9 mouse cellular contexts compared by ENCODE assay signal in genomic region chr14:103345486-103345857, GRCm38 (mm10). TPM values are rescaled to one million over a fixed set of nuclear protein-coding genes. Genes with fewer than 3 reads are reported as not detected.
DNase-seq lines count a peak whose midpoint lies in the region; ATAC-seq and TF ChIP-seq lines count a peak whose summit lies in the region.
"Had no signal": no experiment of that assay in that cellular context is flagged by ENCODE, and none has a peak within 500 bp of the region (broad histone marks: within the 10 kb centered on the region; RNA-seq: fewer than 3 reads in every experiment).

No protein-coding gene starts in this region.

- WGBS in forebrain, embryonic 14.5 days = 3% methylated on average over 6 of the region's 6 CpGs
- 2% methylated on average over 6 of the region's 6 CpGs for WGBS in limb, embryonic 12.5 days
- 2% methylated on average over 6 of the region's 6 CpGs for WGBS in stomach, embryonic 15.5 days

- ATAC-seq in forebrain, embryonic 14.5 days = no peak
- no peak for ATAC-seq in limb, embryonic 12.5 days (ENCODE audit: insufficient number of reproducible peaks, insufficient read depth, low FRiP score, low TSS enrichment, low read depth)
- ATAC-seq in stomach, embryonic 15.5 days (ENCODE audit: insufficient read depth, low FRiP score, low read depth) = no peak

- H3K4me2 ChIP-seq in forebrain, embryonic 14.5 days (ENCODE audit: low read length) = peak overlapping the region; percentile 57
- H3K4me2 ChIP-seq in limb, embryonic 12.5 days = peak overlapping the region; percentile 75
- H3K4me2 ChIP-seq in stomach, embryonic 15.5 days = peak overlapping the region; percentile 79

- H3K27me3 ChIP-seq in ES-Bruce4 (ENCODE audit: control insufficient read depth, insufficient read depth, low read length, poor library complexity, severe bottlenecking) = no peaks in the 10 kb centered on the region
- H3K27me3 ChIP-seq in forebrain, embryonic 14.5 days (replicated peaks; ENCODE audit: control insufficient read depth, insufficient read depth, low read length) = no peaks in the 10 kb centered on the region
- no peaks in the 10 kb centered on the region for H3K27me3 ChIP-seq in limb, embryonic 12.5 days
- no peaks in the 10 kb centered on the region for H3K27me3 ChIP-seq in stomach, embryonic 15.5 days (replicated peaks)
- H3K27me3 ChIP-seq: Patski had no signal

- no peak for TF ChIP-seq CTCF in gastrocnemius, adult 2 months (IDR thresholded peaks at IDR 0.05)
- no peak for TF ChIP-seq CTCF in ES-Bruce4 (IDR thresholded peaks at IDR 0.05; ENCODE audit: low read depth, low read length)

- TF ChIP-seq POLR2A in ES-Bruce4 (IDR thresholded peaks at IDR 0.05; ENCODE audit: insufficient read depth, low read length) = no peak

- peak overlapping the region; percentile 68; the same call in 1 of the 2 replicates for H3K9ac ChIP-seq in ES-Bruce4 (ENCODE audit: low read depth, poor library complexity, severe bottlenecking)
- peak overlapping the region; percentile 84 for H3K9ac ChIP-seq in forebrain, embryonic 14.5 days (ENCODE audit: low read length)
- peak overlapping the region; percentile 82 for H3K9ac ChIP-seq in limb, embryonic 12.5 days (replicated peaks)
- H3K9ac ChIP-seq in stomach, embryonic 15.5 days = peak overlapping the region; percentile 71; the same call in 1 of the 2 replicates

- no peaks in the 10 kb centered on the region for H3K9me3 ChIP-seq in ES-Bruce4 (replicated peaks; ENCODE audit: control insufficient read depth, insufficient read depth, low read length, poor library complexity, severe bottlenecking)
- H3K9me3 ChIP-seq in forebrain, embryonic 14.5 days (replicated peaks; ENCODE audit: control insufficient read depth, low read length) = no peaks in the 10 kb centered on the region
- H3K9me3 ChIP-seq in limb, embryonic 12.5 days = no peaks in the 10 kb centered on the region
- H3K9me3 ChIP-seq in stomach, embryonic 15.5 days = no peaks in the 10 kb centered on the region

- H3K36me3 ChIP-seq in ES-Bruce4 (ENCODE audit: control insufficient read depth, insufficient read depth, low read length, poor library complexity, severe bottlenecking) = no peaks in the 10 kb centered on the region
- H3K36me3 ChIP-seq in forebrain, embryonic 14.5 days (ENCODE audit: control insufficient read depth, insufficient read depth, low read length) = no peaks in the 10 kb centered on the region
- H3K36me3 ChIP-seq in limb, embryonic 12.5 days = no peaks in the 10 kb centered on the region
- no peaks in the 10 kb centered on the region for H3K36me3 ChIP-seq in stomach, embryonic 15.5 days

- no peaks in the 10 kb centered on the region for H3K4me1 ChIP-seq in ES-Bruce4 (ENCODE audit: control insufficient read depth, insufficient read depth, low read length)
- H3K4me1 ChIP-seq in forebrain, embryonic 14.5 days (ENCODE audit: control insufficient read depth, insufficient read depth, low read length) = peaks cover 11% of the 10 kb centered on the region
- peaks cover 10% of the 10 kb centered on the region for H3K4me1 ChIP-seq in limb, embryonic 12.5 days (replicated peaks)
- peaks cover 13% of the 10 kb centered on the region for H3K4me1 ChIP-seq in stomach, embryonic 15.5 days

- peak overlapping the region; percentile 91 for H3K4me3 ChIP-seq in gastrocnemius, adult 2 months
- H3K4me3 ChIP-seq in ES-Bruce4 (ENCODE audit: low read depth, low read length) = peak overlapping the region; percentile 88
- peak overlapping the region; percentile 82 for H3K4me3 ChIP-seq in forebrain, embryonic 14.5 days (ENCODE audit: low read depth, low read length)
- H3K4me3 ChIP-seq in limb, embryonic 12.5 days (replicated peaks) = peak overlapping the region; percentile 82
- peak overlapping the region; percentile 85 for H3K4me3 ChIP-seq in stomach, embryonic 15.5 days (replicated peaks)

- intact Hi-C loops in gastrocnemius, adult 2 months (cut with DNase I) = loop anchor here (5.0 kb wide), 2 partner anchors 87 to 243 kb away; no protein-coding TSS in a partner anchor
- intact Hi-C loops in left cerebral cortex, postnatal 14 days (cut with DNase I) = loop anchor here (5.0 kb wide), 1 partner anchor 127 kb away; no protein-coding TSS in a partner anchor

- no peak for DNase-seq in gastrocnemius, adult 2 months
- DNase-seq in gastrocnemius, adult 18-20 months (ENCODE audit: low spot score) = no peak
- DNase-seq in forebrain, embryonic 14.5 days (ENCODE audit: low spot score) = peak; percentile 6
- DNase-seq in ovary, postnatal 36 days (ENCODE audit: low spot score) = no peak
- DNase-seq in left cerebral cortex, postnatal 14 days (ENCODE audit: low spot score in 2 of 2) = no peak

- no peak for TF ChIP-seq EP300 in ES-Bruce4 (IDR thresholded peaks at IDR 0.05; ENCODE audit: insufficient read depth, low read depth, low read length)

- peak overlapping the region; percentile 96 for H3K27ac ChIP-seq in gastrocnemius, adult 2 months
- no peak overlapping the region for H3K27ac ChIP-seq in ES-Bruce4 (ENCODE audit: insufficient read depth, low read length)
- peak overlapping the region; percentile 96 for H3K27ac ChIP-seq in forebrain, embryonic 14.5 days (ENCODE audit: low read depth, low read length)
- peak overlapping the region; percentile 87 for H3K27ac ChIP-seq in limb, embryonic 12.5 days
- peak overlapping the region; percentile 91; the same call in 1 of the 2 replicates for H3K27ac ChIP-seq in stomach, embryonic 15.5 days

RNA-seq across cellular contexts. Expression of gene Mycbp2, which starts 1.1 kb away (rescaled TPM):
- total RNA-seq in gastrocnemius, adult 2 months (2021) = 10 to 100 TPM; 24.4 to 25.6 TPM
- total RNA-seq in gastrocnemius, adult 18-20 months (2021) = 10 to 100 TPM; 22.6 to 31.7 TPM
- 45.7 and 51.6 TPM in 2 replicates for polyA plus RNA-seq in ES-Bruce4 (2011; ENCODE audit: insufficient read depth, insufficient read length, low read depth, missing spikeins)
- polyA plus RNA-seq in forebrain, embryonic 14.5 days (2014; fragmentation: Nextera tagmentation; extraction: Ambion mirVana) = 38.0 and 47.1 TPM in 2 replicates
- 20.2 and 22.7 TPM in 2 replicates for polyA plus RNA-seq in limb, embryonic 12.5 days (2016; fragmentation: Nextera tagmentation; extraction: Ambion mirVana)
- polyA plus RNA-seq in stomach, embryonic 15.5 days (2015; fragmentation: Nextera tagmentation; extraction: Ambion mirVana) = 19.6 and 21.9 TPM in 2 replicates
- 100 to 1,000 TPM; 157 to 161 TPM for total RNA-seq in left cerebral cortex, postnatal 14 days (2021)
